Mouse (Mus musculus) spleen, postnatal 10 days (tissue): ENCODE measurements around the gene Fam81b.

ENCODE experiments used
- DNase-seq, 2 experiments: peaks; one replicate each; pipeline ENCODE4 v3.0.0; 2021 to 2022; ENCODE audit warnings: low spot score in 2 of 2

Fam81b gene

GRCm38 (mm10) chr13:76194937-76195336 is 109.9 kb downstream of the Fam81b start:
- DNase-seq: no peak

- DNase-seq: no peak
These were observed 114.6 kb downstream of the Fam81b start for GRCm38 (mm10) chr13:76190273-76190672.

GRCm38 (mm10) chr13:76189190-76189589 is 115.7 kb downstream of the Fam81b start:
- no peak for DNase-seq

- DNase-seq: no peak
These were observed 117.2 kb downstream of the Fam81b start for GRCm38 (mm10) chr13:76187651-76188050.

- DNase-seq: no peak
These were observed 126.2 kb downstream of the Fam81b start for GRCm38 (mm10) chr13:76178700-76179099.

GRCm38 (mm10) chr13:76174297-76174696 is 130.6 kb downstream of the Fam81b start:
- DNase-seq: no peak

GRCm38 (mm10) chr13:76160587-76160986 is 144.3 kb downstream of the Fam81b start:
- no peak for DNase-seq

GRCm38 (mm10) chr13:76157508-76157907 is 147.4 kb downstream of the Fam81b start:
- DNase-seq: no peak

- no peak for DNase-seq
These were observed 147.8 kb downstream of the Fam81b start for GRCm38 (mm10) chr13:76157099-76157498.
